Mouse (Mus musculus) thymus, postnatal 10 days (tissue): ENCODE measurements around the gene Fam169a.

Source experiments
- DNase-seq, 2 experiments: peaks; one replicate each; pipeline ENCODE4 v3.0.0; 2021; ENCODE audit warnings: low spot score in 2 of 2

The Fam169a gene

GRCm38 (mm10) chr13:97180113-97180828 lies 113.2 kb downstream of the Fam169a start:
- DNase-seq = no peak
